Comparison of ENCODE assay signal across 12 mouse cellular contexts in the genomic region with DNA sequence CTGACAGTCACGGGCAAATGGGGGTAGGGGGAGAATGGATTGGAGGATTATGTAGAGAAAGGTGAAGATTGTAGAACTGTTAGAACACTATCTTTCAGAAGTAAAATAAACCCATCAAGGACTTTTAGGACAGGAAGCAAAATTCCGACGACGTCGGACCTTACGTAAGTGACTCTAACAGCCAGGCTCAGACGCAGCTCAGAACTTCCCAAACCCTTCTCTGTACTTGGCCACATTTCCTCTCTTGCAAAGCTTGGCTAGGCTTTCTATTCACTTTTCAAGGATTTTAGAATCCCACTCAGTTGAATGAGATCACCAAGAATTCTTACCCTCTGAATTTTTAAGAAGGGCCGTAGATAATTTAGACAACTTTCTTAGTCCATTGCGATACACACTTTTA.
"Had no signal": no experiment of that assay in that cellular context is flagged by ENCODE, and none has a peak within 500 bp of the region (broad histone marks: within the 10 kb centered on the region; RNA-seq: fewer than 3 reads in every experiment).

No protein-coding gene starts in this region.

- H3K27ac ChIP-seq: kidney, postnatal 0 days; limb, embryonic 10.5 days; liver, embryonic 15.5 days; midbrain, embryonic 13.5 days; stomach, postnatal 0 days had no signal

- H3K4me3 ChIP-seq: limb, embryonic 10.5 days; liver, embryonic 15.5 days; midbrain, embryonic 13.5 days had no signal

- H3K27me3 ChIP-seq: liver, embryonic 15.5 days; midbrain, embryonic 13.5 days had no signal

- H3K36me3 ChIP-seq: limb, embryonic 10.5 days; liver, embryonic 15.5 days; midbrain, embryonic 13.5 days had no signal

- DNase-seq: kidney, postnatal 36 days; layer of hippocampus, adult 9-11 months; lung, adult 2 months; lung, postnatal 36 days; right cerebral cortex, adult 18-20 months; right cerebral cortex, postnatal 25 days; thymus, postnatal 4 days had no signal

- H3K9me3 ChIP-seq: limb, embryonic 10.5 days; liver, embryonic 15.5 days; midbrain, embryonic 13.5 days had no signal

- H3K4me1 ChIP-seq: limb, embryonic 10.5 days; liver, embryonic 15.5 days had no signal
